Mouse (Mus musculus): ENCODE measurements at regions not wholly inside any gene's neighbourhood (a gene's known extent, or its start where the extent isn't known, plus 50 kb on each side); places are given as distances from the start of the nearest gene placed in this dataset.
A peak's percentile ranks its signal among the peaks of the same experiment; 100 is the strongest.
"Not testable (repeated sequence)": the region's sequence is repeated elsewhere in the genome, so short reads cannot be mapped to it uniquely, and the experiment has no call there.

DNA sequence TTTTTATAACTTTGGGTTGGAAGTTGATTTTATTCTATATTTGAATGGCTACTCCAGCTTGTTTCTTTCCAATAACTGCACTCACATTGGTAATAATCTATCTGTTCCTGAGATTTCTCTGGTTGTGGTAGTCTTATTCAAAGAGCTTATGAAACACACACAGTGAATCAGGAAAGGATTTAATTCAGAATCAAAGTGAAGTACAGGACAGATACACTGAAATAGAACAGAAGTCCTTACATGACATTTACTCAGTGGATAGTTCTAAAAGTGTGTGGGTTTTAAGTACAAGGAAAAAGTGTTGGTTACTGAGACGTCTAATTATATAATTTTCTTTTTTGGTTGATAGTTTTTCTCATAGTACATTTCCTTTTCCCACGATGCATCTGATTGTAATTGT is 859.7 kb downstream of the Rpia start:
- DNase-seq (ENCODE audit: low spot score) = no peak

DNA sequence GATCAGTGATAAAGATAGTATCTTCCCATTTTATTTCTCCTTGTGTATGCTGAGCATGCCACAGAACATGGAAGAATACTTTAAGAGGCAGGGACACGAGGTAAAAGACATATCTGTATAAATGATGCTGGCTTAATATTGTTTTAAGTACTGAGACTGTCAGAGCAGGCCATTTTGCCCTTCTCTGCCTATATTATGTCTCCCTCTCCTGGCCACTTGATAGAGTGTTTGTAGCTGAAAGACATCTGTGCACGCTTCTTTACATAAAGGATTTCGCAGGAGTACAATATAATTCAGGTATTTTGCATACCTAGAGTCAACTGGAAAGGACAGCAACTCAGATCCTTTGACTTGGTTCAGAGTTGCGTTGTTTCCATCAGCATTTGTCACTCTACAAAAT is 877.3 kb downstream of the Rpia start:
- no peak for DNase-seq (ENCODE audit: low spot score)

DNA sequence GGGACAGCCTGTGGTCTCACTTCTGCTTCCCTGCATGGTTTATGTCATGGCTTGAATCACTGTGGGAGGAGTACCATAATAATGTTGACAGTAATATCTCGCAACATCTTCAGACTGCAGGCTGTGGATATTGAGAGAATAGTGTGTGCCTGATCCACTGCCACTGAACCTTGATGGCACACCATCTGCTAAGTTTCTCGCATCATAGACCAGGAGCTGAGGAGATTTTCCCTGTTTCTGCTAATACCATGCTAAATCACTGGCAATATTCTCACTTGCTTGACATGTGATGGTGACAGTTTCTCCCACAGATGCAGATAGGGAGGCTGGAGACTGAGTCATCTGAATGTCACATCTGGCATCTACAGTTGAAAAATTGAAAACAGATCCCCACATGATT is 912.7 kb downstream of the Rpia start:
- no peak for DNase-seq (ENCODE audit: low spot score)

DNA sequence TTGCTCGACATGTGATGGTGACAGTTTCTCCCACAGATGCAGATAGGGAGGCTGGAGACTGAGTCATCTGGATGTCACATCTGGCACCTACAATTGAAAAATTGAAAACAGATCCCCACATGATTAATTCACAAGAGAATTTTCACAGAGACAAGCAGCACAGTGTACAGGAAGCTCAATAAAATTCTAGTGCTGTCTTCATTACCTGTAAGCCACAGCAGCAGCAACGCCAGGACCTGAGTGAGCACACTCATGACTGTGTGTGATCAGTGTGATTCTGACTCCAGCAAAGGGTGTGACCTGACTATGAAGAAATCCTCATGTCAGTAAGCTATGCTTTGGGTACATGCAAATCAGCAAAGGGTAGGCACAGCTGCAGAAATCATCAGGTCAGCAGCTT is 933.4 kb downstream of the Rpia start:
- DNase-seq (ENCODE audit: low spot score) = not testable (repeated sequence)

DNA sequence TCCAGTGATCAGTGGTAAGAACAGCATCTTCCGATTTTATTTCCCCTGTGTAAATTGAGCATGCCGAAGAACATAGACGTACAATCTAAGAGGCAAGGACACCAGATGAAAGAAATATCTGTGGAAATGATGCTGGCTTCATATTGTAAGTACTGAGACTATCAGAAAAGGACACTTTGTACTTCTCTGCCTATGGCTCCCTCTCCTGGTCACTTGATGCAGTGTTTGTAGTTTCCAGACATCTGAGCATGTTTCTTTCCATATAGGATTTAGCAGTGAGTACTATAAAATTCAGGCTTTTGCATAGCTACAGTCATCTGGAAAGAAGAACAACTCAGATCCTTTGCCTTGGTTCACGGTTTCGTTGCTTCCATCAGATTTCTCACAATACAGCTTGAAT is 963.4 kb downstream of the Rpia start:
- DNase-seq (ENCODE audit: low spot score) = not testable (repeated sequence)

DNA sequence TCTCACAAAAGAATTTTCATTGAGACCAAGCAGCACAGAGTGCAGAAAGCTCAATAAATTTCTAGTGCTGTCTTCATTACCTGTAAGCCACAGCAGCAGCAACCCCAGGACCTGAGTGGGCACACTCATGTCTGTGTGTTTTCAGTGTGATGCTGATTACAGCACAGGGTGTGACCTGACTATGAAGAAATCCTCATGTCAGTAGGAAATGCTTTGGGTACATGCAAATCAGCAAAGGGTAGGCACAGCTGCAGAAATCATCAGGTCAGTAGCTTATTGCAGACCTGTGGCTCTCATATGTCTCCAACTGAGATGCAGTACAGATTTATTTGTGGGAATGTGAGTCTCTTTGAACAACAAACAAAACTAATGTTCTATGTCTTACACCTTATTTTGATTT is 977.1 kb downstream of the Rpia start:
- DNase-seq (ENCODE audit: low spot score) = not testable (repeated sequence)

DNA sequence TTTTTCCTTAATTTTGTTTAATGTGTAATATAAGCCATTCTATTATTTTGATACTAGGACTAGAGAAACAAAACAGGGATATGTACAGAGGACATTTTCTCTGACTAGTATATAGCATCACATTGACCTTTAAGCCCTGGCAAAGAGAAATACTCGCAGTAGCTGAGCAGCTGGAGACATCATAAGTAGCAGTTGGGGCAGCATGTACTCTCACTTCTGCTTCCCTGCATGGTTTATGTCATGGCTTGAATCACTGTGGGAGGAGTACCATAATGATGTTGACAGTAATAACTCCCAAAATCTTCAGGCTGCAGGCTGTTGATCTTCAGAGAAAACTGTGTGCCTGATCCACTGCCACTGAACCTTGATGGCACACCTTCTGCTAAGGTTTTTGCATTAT is 977.7 kb downstream of the Rpia start:
- not testable (repeated sequence) for DNase-seq (ENCODE audit: low spot score)

DNA sequence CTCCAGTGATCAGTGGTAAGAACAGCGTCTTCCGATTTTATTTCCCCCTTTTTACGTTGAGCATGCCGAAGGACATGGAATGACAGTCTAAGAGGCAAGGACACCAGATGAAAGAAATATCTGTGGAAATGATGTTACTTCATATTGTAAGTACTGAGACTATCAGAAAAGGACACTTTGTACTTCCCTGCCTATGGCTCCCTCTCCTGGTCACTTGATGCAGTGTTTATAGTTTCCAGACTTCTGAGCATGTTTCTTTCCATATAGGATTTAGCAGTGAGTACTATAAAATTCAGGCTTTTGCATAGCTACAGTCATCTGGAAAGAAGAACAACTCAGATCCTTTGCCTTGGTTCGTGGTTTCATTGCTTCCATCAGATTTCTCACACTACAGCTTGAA is 1011.7 kb downstream of the Rpia start:
- not testable (repeated sequence) for DNase-seq (ENCODE audit: low spot score)

DNA sequence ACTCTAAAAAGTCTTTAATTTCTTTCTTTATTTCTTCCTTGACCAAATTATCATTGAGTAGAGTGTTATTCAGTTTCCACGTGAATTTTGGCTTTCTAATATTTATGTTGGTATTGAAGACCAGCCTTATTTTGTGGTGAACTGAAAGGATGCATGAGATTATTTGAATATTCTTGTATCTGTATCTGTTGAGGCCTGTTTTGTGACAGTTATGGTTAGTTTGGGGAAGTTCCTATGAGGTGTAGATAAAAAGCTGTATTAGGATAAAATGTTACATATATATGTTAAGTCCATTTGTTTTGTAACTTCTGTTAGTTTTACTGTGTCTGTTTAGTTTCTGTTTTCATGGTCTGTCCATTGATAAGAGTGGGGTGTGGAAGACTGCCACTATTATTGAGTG is 1014.7 kb downstream of the Rpia start:
- DNase-seq (ENCODE audit: low spot score) = not testable (repeated sequence)

DNA sequence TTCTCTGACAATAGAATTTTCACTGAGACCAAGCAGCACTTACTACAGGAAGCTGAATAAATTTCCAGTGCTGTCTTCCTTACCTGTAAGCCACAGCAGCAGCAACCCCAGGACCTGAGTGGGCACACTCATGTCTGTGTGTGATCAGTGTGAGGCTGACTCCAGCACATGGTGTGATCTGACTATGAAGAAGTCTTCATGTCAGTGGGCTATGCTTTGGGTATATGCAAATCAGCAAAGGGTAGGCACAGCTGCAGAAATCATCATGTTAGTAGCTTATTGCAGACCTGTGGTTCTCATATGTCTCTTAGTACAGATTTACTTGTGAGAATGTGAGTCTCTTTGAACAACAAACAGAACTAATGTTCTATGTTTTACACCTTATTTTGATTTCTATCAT is 1027.2 kb downstream of the Rpia start:
- no peak for DNase-seq (ENCODE audit: low spot score)

DNA sequence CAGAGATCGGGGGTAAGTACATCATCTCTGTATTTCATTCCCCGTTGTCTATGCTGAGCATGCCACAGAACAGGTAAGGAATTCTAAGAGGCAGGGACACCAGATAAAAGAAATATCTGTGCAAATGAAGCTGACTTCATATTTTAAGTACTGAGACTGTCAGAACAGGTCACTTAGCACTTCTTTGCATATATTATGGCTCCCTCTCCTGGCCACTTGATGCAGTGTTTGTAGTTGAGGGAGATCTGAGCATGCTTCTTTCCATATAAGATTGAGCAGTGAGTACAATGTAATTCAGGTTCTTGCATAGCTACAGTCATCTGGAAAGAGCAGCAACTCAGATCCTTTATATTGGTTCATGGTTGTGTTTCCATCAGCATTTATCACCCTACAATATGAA is 1033.4 kb downstream of the Rpia start:
- no peak for DNase-seq (ENCODE audit: low spot score)

DNA sequence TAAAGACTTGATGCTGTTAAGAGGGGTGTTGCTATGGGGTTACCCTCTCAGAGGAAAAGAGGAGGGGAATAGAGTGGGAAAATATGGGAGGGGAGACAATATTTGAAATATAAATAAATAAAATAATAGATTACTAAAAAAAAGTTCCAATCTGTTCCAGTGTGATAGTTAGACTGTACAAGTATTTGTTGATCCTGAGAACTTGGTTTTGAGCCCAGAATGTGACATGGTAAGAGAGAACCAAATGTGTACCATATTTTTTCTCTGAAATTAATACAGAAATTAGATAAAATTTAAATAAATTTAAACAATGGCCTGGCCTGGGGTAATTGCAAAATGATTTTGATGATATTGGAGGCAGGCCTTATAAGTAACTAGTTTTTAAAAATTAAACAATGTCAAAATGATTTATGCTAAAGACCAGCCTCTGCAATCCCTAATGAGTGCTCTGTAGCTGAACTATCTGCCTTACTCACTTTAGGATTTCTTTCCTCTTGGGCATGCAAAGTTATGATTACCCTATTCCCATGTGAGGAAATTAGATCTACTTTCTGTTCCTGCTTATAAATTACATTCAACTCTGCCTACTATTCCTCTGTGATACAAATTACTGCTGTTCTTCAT is 1052.9 kb downstream of the Rpia start:
- no peak for DNase-seq (ENCODE audit: low spot score)

DNA sequence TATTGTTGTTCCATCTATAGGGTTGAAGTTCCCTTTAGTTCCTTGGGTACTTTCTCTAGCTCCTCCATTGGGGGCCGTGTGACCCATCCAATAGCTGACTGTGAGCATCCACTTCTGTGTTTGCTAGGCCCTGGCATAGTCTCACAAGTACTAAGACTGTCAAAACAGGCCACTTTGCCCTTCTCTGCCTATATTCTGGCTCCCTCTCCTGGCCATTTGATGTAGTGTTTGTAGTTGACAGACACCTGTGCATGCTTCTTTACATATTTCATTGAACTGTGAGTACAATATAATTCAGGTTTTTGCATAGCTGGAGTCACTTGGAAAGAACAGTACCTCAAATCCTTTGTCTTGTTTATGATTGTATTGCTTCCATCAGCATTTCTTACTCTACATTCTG is 1059.2 kb downstream of the Rpia start:
- peak; percentile 35 for DNase-seq (ENCODE audit: low spot score)

DNA sequence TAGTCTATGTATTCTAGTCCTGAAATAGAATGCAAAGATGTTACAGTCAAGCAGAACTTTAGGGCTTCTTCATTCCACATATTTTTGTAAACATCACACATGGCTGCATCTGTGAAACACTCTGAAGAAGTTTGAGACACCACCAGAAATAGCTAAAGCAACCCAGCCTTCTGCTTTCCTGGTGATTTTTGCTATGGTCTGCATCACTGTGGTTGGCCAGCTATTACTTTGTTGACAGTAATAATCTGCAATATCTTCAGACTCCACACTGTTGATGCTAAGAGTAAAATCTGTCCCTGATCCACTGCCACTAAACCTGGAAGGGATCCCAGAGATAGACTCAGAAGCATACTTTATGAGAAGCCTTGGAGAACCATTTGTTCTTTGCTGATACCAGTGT is 1065.7 kb downstream of the Rpia start:
- DNase-seq (ENCODE audit: low spot score) = no peak

DNA sequence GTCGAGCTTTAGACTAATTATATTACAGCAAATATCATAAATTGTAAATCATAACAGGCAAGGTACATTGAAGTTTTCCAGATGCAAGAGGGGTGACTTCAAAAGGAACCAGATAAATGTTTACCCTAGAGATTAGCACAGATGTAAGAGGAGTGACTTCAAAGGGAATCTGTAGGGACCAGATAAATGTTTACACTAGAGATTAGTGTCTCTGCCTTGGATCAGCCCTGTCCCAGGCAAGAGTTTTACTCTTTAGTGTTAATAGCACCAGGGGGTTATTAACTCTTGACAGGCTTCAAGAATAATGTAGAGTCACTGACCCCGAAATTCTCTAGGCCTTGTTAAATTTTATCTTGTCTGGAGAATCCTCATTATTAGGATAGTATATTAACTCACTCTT is 1089.2 kb downstream of the Rpia start:
- not testable (repeated sequence) for DNase-seq (ENCODE audit: low spot score)

DNA sequence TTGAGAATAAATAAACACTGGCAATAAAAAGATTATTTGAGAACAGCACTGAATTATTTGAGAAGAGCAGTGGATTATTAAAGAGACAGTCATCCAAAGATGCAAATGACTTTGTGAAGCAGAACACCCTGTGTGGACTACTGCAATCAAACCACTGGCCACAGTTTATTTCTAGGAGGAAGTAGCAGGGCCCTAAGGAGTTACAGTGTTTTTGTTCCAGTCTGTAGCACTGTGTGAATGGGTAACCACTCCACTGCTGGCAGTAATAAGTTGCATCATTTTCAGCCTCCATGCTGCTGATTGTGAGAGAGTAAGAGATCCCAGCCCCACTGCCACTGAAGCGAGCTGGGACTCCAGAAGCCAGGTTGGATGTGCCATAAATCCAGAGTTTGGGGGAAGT is 1110.9 kb downstream of the Rpia start:
- DNase-seq (ENCODE audit: low spot score) = no peak

DNA sequence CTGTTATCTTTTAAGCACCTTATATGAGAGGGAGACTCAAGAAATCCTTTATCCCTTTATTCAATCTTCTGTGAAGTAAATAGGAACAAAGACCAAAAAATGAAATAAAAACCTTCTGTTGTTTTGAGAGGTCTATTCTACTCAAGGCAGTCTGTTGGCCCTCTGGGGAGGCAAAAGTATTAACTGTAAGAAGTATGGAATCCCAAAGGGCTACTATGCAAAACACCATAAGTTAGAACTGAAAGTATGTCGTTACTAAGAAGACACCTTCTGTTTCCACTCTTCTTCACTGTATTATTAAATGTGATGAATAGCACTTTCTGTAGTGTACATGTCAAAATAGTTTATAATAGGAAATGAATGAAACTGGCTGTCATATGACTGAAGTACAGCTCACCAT is 1129.6 kb downstream of the Rpia start:
- DNase-seq (ENCODE audit: low spot score) = not testable (repeated sequence)

All from testis, postnatal 10 days (tissue).